Mouse (Mus musculus): ENCODE measurements around the gene Son.

Gene Son

DNA sequence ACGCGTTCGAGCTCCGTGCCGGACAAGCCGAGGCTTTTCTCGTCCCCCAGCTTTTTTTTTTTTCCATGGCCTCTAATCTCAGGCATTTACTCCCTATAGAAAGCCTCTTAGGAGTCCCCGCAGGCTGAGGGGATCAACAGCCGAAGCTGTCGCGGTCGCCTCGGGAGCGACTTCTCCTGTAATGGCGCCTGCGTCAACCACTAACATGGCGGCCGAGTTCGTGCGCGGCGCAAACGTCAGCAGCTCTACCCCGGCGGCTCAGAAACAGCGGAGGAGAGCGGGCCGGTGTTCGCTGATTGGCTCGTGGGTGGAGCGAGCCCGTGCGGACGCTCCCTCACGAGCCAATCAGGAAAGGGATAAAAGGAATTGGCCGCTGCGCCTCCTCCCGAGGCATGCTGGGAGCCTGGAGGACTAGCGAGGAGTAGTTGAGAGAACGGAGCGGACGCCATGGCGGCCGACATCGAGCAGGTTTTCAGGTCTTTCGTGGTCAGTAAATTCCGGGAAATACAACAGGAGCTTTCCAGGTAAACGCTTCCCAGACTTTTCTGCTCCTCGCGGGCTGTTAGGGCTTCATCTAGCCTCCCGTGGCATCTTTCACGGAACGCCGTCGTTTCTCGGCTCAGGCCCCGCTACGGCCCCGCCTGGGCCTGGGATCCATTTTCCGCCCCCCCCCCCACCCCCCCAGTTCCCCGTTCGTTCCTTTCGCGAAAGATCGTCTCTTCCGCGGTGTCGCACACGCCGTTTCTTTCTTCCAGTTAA is at the start of gene Son:
Son (plus strand) TSS at position 46 of the 759 bp plus-strand sequence.
- peak; percentile 89 for DNase-seq (ENCODE audit: low read depth, low spot score)

DNA sequence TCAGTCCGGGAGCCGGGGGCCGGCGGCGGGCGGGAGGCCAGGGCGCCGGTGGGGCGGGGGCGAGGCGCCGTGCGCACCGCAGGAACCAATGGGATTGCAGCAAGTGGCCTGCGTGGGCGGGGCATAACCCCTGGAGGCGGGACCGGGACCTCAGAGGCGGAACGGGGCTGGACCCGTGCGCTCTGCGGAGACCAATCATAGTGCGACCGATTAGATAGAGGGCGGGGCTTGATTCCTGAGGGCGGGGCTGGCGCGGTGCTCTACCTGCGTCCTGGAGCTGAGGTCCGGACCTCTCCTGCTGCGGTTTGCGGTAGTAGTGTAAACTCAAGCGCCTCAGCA is 49.7 kb upstream of the Son start, which contains the start of gene Tmem50b:
Tmem50b (minus strand) TSS at position 129 of the 339 bp plus-strand sequence.
- DNase-seq (ENCODE audit: low read depth, low spot score), result peak; percentile 90

DNA sequence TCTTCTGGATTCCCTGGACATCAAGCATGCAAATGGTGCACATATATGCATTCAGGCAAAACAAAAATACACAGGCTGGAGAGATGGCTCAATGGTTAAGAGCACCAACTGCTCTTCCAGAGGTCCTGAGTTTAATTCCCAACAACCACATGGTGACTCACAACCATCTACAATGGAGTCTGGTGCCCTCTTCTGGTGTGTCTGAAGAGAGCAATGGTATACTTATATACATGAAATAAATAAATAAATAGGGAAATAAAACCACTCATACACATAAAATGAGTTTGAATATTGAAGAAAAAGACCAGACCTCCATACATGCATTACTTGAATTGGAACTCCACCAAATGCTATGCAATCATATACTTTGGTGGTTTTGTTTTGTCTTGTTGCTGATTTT is 48.1 kb upstream of the Son start:
- DNase-seq (ENCODE audit: low read depth, low spot score), result no peak

DNA sequence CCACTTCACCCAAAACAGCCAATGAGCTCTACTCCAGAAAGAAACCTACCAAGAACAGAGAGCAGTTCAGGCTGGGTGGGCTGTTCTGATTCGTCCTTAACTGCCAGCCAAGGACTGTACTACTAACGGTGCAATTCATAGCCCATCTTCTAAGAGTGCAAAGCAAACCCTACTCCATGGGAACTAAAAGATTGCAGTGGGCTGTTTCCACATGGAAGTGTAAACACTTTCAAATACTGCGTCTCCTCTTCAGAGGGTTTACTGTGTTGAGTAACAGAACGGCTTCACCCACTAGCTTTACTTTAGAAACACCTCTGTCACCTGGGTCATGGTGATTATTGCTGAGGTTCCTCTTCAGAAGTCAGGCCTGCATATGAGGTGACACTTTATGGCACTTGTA is 46.2 kb upstream of the Son start:
- DNase-seq (ENCODE audit: low read depth, low spot score), result no peak

DNA sequence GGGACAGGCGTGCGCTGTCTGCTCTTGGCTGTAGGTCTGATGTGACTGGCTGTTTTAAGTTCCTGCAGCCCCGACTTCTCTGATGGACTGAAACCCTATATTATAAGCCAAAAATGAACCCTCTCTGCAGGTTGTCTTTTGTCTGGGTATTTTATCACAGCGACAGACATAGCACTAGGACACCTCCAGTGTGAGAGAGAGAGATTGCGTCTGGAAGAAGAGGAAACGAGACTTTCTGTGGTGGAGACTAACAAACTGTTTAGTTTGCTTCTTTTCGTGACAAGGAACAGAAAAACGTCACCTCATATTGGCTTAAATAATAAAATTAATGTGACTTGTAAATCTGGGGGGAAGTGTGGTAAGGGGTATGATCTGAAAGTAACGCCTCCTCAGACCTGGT is 45.6 kb upstream of the Son start:
- no peak for DNase-seq (ENCODE audit: low read depth, low spot score)

DNA sequence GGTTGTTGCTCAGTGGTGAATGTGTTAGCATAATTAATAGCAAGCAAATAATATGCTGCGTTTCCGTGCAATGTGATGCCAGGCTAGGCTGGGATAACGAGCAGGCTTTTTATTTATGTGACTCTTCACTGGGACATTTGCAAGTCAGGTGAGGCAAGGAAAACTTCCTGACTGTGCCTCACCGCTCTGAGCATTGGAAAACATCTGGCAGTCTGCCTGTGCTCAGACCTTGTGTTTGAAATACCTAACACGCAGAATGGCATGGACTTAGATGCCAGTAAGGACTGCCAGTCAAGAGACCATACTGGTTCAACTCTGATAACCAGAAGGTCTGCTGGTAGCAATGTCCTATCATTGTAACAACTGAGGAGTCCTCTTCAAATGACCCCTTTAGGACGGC is 42.1 kb upstream of the Son start:
- no peak for DNase-seq (ENCODE audit: low read depth, low spot score)

DNA sequence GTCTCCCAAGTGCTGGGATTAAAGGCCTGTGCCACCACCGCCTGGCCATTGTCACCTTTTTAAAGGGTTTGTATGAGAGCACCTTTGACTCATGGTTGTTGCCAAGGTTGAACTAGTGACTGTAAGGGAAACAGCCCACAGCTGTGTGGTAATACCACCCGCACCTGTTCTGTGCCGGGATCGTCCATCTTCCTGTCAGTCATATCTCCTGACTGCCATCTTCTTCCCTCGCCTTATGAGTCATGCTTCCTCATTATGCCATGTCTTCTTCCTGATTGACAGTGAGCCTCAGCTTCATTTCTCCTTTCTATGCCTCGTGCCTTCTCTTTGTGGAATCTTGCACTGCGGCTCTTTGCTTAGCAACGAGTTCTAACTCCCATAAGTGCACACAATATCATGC is 40.3 kb upstream of the Son start:
- DNase-seq (ENCODE audit: low read depth, low spot score), result no peak

DNA sequence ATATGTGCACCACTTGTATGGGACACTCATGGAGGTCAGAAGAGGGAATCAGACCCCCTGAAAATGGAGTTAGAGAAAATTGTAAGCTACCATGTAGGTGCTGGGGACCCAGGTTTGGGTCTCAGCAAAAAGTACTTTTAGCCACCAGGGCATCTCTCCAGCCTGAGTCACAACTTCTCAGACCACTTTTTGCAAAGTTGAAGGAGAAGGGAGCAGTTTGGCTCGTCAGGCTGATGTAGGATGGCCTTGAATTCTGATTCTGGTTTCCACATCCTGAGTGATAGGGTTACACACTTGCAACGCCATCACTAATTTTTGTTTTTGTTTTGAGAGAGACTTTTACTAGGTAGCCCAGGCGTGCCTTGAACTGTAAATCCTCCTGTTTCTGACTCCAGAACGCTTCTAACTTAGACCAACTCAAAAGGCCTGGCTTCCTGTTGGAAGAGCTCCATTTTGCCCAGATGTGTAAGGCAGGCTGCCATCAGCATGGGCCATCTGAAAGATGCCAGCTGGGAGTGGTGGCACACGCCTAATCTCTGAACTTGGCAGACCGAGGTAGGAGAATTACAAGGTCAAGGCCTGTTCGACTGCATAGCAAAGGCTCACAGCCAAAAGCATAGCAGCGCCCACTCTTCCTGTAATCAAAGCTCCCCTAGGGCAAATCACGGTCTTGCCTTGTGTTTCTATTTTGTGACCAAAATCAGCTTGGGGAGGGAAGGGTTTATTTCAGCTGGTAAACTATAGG is 37.6 kb upstream of the Son start:
- DNase-seq (ENCODE audit: low read depth, low spot score), result no peak

DNA sequence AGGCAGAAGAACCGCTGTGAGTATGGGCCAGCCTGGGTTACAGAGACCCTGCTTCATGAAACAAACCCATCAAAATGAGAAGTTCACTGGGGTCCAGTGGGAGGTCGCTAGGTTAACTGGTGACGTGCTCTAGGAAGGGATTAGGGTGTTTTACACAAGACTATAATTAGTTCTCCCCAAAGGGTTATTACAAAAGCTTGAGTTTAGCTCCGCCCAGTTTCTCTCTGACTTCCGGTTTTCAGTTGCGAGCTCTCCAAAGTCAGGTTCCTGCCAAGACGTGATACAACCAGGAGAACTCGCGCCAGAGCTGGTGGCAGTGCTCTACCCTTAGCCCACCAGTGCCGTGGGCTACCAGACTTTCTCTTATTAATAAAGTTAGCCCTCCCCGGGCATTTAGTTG is 36.1 kb upstream of the Son start:
- DNase-seq (ENCODE audit: low read depth, low spot score), result no peak

DNA sequence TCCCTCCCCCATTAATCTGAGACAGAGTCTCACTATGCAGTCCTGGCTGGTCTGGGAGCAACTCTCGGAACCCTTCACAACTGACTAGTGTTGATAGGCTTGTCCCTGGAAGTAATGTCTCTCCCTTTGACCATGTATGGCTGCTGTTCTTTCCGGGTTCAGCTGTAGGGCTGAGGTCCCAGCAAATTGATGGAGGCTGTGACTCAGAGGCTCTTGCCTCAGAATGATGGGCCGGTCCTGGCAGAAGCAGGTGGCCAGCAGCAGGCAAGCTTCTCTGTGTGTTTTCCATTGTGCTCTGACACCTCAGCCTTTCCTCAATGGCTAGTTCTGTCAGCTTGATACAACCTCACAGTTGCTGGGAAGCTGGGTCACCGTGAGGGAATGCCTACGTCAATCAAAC is 34.8 kb upstream of the Son start:
- DNase-seq (ENCODE audit: low read depth, low spot score), result no peak

DNA sequence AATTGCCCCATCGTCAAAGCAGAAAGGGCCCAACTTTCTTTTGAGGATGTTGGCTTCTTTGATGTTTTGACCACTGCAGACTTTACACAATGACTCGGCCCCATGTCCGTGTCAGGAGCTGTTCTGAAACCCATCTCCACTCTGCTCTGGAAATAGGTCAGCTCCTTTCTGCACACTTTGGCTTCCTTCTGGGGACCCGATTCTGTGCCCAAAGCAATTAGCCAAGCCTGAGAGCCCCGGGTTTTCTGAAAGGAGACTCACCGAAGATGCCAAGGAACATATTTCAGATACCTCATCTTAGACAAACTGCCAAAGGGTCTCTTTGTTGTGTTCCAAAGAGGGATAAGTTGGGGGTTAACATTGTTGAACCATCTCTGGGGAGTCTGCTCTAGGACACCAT is 32.8 kb upstream of the Son start:
- no peak for DNase-seq (ENCODE audit: low read depth, low spot score)

DNA sequence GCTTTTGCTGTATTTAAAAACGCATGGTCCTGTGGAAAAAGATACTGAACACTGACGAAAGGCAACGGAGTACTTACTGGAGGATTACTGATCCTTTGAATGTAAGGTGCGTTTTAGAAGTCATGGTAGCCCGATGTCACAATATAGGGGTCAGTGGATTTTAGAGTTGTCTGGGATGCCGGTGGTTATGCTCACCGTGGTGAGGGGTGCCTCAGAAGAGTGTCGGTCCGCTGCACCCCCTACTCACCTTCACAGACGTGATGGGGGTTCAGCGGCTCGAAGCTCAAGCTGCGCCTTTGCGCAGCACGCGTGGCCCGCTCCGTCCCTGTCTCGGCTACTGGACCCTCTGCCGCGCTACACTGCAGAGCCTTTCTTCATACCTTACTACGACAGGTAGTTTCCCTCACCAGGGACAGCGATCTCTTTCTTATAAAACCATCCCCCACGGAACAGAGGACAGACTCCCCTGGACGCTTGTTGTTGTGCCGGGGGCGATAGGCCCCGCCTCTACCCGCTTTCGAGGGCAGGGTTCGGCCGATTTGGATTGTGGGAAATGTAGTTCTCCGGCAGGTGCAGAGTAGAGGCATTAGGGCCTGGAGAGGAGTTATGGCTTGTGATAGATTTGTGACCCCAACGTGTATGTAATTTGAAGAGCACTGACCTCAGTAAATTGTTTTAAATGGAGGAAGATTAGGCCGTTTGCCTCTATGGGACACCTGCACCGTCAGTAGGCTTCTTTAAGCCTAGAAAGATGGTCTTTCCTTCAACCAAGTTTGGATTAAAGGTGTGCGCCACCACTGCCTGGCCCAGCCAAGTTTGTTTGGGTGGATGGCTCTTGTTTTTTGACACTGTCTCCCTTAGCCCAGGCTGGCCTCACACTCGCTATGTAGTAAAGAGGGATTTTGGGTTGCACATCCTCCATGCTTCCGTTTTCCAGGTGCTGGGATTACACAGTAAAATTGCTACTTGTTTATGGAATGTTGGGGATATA is 28.5 kb upstream of the Son start, which contains the start of gene Dnajc28:
Dnajc28 (minus strand) TSS at position 516 of the 991 bp plus-strand sequence.
- no peak for DNase-seq (ENCODE audit: low read depth, low spot score)

DNA sequence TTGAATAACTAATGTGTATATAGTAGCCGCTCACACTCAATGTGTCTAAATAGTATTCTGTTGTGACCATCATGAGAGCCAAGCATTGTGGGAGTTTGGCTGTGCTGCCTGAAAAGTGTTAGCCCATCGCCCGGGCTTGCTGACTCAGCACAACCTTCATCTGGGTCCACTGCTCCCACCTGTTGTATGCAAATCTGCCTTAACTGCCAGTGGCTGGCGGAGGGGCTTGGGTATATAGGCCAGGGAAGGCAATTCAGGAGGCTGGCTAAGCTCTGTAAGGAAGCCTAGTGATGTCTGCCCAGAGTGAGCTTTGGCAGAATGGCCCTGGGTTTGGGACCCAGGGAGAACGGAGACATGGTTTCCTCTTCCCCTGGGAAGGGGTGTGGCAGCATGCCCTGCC is 27.1 kb upstream of the Son start:
- DNase-seq (ENCODE audit: low read depth, low spot score), result no peak

DNA sequence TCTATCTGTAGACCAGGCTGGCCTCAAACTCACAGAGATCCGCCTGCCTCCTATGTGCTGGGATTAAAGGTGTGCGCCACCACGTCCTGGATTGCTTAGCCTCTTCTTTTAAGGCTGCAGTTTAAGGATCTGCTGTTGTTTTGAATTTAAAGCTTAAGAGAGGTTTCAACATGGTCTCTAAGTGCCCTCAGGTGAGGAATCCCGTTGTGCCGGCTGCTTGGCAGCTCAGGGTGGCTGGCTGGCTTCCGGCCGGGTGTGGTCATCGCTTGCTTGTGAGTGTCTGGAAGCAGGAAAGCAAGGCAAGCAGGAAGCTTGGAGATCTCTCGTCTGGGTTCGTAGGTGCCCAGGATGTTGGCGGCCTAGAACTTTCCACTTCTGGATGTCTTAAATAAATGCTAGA is 26.3 kb upstream of the Son start:
- DNase-seq (ENCODE audit: low read depth, low spot score), result no peak

DNA sequence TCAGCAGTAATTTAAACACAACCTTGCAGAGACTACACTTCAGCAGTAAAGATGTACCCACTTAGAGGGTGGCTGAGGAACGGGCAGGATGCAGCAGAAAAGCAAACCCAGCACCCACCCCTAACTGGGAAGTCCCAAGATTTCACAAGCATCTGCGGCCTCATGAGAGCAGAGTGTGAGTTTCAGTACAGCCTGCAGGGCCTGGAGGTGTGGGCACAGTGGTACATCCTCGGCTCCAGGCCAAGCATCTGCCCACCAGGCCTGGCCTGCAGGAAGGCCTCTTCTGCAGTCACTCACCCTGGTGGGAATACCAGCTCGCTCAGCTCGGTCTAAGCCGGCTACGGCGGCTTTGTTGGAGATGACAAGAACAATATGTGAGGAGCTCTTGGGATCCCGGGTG is 24.2 kb upstream of the Son start:
- DNase-seq (ENCODE audit: low read depth, low spot score), result no peak

DNA sequence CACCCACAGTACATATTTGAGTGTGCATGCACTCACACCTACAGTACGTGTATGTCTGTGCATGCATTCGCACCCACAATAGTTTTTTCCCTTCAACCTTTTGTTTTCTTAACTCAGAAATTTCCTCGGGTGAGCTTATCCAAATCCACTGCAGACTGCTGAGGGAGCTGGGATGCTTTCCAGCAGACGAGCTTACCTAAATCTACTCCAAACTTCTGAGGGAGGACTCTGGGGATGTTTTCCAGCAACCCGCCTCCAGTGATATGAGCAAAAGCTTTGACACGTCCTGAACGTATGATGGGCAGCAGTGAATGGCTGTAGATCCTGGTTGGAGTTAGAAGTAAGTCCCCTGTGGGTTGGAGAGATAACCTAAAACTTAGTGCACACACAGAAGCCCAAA is 19.5 kb upstream of the Son start:
- DNase-seq (ENCODE audit: low read depth, low spot score), result no peak

DNA sequence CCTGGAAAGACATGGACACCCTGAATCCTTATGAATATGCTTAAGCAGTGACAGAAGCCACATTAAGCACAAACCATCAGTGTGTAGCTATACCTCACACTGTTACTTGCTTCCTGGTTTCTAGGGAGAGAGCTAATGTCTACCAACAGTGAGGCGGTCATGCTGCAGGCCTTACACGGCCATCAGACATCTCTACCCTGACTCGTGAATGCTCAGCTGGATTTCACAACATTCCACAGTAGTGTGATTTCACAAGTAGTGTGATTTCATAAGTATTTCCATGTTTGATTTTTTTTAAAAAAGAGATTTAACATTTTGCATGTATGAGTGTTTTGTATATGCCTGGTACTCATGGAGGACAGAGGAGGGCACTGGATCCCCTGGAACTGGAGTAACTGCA is 18.6 kb upstream of the Son start:
- no peak for DNase-seq (ENCODE audit: low read depth, low spot score)

DNA sequence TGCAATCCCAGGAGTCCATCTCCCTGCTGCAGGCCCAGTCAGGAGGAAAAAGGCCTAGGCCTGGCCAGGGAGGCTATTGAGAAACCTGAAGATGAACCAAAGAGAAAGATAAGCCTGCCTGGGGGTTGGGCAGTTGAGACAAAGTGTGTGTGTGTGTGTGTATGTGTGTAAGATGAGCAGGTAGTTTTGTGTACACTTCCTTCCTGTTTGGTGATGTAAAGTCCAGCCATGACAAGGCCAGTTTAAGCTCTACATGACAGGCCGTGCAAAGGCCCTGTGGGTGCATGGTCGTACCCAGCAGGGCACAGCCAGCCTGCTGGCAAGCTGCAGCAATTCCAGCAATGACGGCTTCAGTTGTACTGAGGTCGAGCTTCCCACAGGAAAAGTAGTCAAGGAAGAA is 17.6 kb upstream of the Son start:
- no peak for DNase-seq (ENCODE audit: low read depth, low spot score)

DNA sequence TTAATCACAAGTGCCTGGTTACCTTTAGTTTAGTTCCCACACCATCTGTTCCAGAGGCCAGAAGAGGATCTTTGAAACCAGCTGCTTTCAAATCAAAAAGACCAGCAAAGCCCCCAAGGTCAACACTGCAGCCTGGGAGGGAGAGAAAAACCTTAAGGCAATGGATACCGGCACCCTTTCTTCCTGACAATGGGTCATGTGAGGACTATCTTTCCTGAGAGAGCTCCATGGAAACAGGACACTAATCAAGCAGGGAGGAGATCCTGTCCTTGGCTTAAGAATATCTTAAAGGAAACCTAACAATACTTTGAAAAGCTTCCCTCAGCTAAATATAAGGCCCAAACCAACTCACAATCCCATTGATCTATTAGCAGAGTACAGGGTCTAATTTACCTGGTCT is 16.7 kb upstream of the Son start:
- no peak for DNase-seq (ENCODE audit: low read depth, low spot score)

DNA sequence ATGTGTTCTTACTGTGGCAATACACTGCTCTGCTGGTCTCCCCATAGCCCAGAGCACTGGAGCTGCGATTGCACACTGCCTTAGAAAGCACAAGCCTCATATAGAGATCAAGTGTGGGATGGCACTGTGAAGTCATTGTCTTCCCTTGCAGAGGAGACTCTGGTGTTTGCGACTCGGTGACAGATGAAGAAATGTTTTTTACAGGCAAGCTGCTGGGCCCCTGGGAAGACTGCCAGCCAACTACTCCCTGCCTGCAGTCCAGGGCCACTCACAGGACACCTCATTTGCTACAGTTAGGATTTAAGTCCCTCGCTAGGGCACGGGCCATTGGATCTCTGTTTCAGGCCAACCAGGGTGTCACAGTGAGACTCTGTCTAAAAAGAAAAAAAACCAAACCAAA is 14.9 kb upstream of the Son start:
- DNase-seq (ENCODE audit: low read depth, low spot score), result no peak

DNA sequence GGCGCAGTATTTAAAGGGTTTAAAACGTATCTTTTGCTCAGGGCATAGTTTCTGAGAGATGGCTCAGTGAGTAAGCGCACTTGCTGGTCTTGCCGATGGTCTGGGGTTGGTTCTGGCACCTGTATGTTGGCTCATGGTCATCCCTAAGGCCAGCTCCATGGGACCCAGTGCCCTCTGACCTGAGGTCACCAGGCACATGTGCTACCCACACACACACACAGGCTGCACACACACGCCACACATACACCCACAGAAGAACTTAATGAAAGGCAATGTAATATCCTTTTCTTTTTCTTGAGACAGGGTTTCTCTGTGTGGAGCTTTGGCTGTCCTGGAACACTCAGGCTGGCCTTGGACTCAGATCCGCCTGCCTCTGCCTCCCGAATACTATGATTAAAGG is 14.4 kb upstream of the Son start:
- no peak for DNase-seq (ENCODE audit: low read depth, low spot score)

DNA sequence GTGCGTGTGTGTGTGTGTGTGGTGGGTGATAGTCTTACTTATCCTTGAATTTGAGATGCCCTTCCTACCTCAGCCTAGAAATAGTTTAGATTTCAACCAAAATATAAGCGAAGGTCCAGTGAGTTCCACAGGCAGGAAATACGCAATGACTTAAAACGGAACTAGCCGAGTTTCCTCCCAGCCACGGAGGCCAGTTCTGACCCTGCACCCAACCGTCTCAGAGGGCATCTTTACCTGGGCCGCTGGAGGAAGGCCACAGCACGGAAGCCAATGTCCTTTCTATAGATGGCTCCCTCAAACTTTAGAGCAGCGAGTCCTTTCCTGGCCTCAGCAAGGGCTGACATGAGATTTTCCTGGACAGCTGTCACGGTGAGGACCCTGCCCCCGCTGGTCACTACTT is 13.7 kb upstream of the Son start:
- DNase-seq (ENCODE audit: low read depth, low spot score), result no peak

Data from WW6 (cell line).